Mouse (Mus musculus): Measurements from ENCODE around the gene Marc1.

Gene Marc1

DNA sequence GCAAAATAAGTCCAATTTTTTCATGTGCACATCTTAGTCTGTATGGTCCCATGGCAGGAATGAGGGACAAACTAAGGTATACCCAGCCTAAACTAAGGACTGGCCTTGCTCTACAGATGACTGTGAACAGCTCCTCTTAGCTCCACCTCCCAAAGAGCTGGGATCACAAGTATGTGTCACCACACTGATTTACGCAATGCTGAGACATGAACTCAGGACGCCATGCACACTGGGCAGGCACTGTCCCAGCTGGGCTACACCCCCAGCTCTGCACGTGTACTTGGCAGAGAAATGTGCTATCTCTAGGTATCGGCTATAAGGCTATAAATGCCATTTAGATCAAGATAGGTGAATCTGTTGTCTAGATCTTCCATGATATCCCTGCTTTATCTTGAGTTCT lies 49.1 kb downstream of the Marc1 start:
- no peak for DNase-seq

- no peak for DNase-seq
These were observed 58.4 kb downstream of the Marc1 start for GRCm38 (mm10) chr1:184752671-184753070.

DNA sequence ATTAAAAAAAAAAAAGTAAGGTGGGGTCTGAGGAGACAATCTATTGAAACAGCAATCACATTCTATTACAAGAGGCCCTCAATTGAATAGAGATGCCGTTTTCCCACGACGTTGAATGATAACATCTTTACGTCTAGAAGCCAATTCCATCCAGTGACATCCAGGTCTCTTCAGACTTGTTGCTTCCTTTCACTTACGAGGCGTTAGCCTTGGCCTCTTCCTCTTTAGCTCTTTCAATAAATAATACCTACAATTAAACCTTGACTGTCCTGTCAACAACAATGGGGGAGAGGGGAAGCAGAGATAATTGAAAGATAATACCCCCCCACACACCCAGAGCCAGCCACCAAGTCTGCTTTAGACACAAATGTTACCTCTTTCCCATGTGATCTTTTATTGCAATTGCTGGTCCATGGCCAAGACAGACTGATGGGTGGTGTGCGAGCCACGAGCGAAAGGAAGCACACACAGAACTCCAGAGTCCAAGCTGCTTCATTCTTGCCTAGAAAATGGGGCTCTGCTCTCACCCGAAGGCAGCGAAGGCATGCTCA lies 60.9 kb downstream of the Marc1 start:
- no peak for DNase-seq

DNA sequence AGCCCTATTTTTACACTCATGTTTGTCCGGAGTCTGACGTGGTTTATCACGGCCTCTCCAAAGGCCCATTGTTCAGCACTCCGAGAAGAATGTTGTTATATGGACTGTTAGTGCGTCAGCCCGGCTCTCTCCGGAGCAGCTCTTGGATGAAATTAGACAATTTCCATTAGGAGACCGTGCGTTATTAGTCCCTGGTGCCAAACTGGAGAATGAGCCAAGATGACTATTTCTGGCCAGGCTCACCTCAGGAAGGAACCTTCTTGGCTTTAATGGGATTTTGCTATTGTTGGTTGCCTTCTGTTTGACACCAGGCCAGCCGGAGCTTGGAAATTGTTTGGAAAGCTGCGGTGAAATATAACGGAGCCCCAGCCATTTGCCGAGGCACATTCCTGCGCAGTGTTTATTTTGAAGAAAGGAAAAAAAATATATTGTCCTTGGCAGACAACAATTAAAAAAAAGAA lies 62.4 kb downstream of the Marc1 start:
- peak; percentile 74 to 78 for DNase-seq

GRCm38 (mm10) chr1:184737876-184738479 lies 73.1 kb downstream of the Marc1 start:
- DNase-seq: peak; percentile 67 to 85

- no peak for DNase-seq
These were observed 73.9 kb downstream of the Marc1 start for GRCm38 (mm10) chr1:184737228-184737627.
